Mouse (Mus musculus) neural tube, embryonic 12.5 days (tissue): Measurements from ENCODE around the gene Mybpc2. TPM values are rescaled to one million over a fixed set of nuclear protein-coding genes. Genes with fewer than 3 reads are reported as not detected.
A peak's percentile ranks its signal among the peaks of the same experiment; 100 is the strongest.

ENCODE experiments used
- ATAC-seq: fragments of 200-750 bp; cut with Nextera tagmentation; 2 replicates; pipeline ENCODE4 v1.8.0; 2017; ENCODE audit warnings: low read depth, mild to moderate bottlenecking, moderate TSS enrichment, moderate library complexity; ENCODE audit not compliant: low FRiP score
- H3K27ac ChIP-seq: fragments of 300-500 bp; sonication (generic); 2 replicates; pipeline ENCODE4 v1.5.1; 2016
- H3K27me3 ChIP-seq: fragments of 300-500 bp; sonication (generic); replicated peaks from 2 replicates; pipeline ENCODE4 v1.6.1; 2016; ENCODE audit warnings: mild to moderate bottlenecking
- H3K36me3 ChIP-seq: fragments of 300-500 bp; sonication (generic); 2 replicates; pipeline ENCODE4 v1.6.1; 2016; ENCODE audit warnings: mild to moderate bottlenecking
- H3K4me1 ChIP-seq: fragments of 300-500 bp; sonication (generic); 2 replicates; pipeline ENCODE4 v1.6.1; 2016
- H3K4me2 ChIP-seq: fragments of 300-500 bp; sonication (generic); replicated peaks from 2 replicates; pipeline ENCODE4 v1.6.1; 2016; ENCODE audit warnings: mild to moderate bottlenecking
- H3K4me3 ChIP-seq: fragments of 300-500 bp; sonication (generic); 2 replicates; pipeline ENCODE4 v1.5.1; 2016
- H3K9ac ChIP-seq: fragments of 300-500 bp; sonication (generic); 2 replicates; pipeline ENCODE4 v1.6.1; 2016; ENCODE audit warnings: mild to moderate bottlenecking
- H3K9me3 ChIP-seq: fragments of 300-500 bp; sonication (generic); 2 replicates; pipeline ENCODE4 v1.6.1; 2016; ENCODE audit warnings: mild to moderate bottlenecking
- WGBS: fragments of 180-500 bp; shearing (Covaris S2); methylation state at CpG from one replicate; pipeline ENCODE4 v1.1.7; 2016; 5-methylcytosine and 5-hydroxymethylcytosine counted together
- polyA plus RNA-seq: library from polyadenylated mRNA; unstranded; fragments of >200 nt; fragmentation: Nextera tagmentation; extraction: Ambion mirVana; gene quantifications from 2 replicates; pipeline ENCODE4 v1.2.1, GENCODE M21; 2016

Gene Mybpc2
- polyA plus RNA-seq, 1 experiment from 2014 or later = 0.11 TPM

GRCm38 (mm10) chr7:44471880-44472557 is 52.4 kb downstream of the Mybpc2 start:
- no peak for ATAC-seq
- WGBS = 52% methylated on average over 6 of the region's 6 CpGs
- no peaks in the 10 kb centered on the region for H3K9me3 ChIP-seq
- H3K36me3 ChIP-seq = no peaks in the 10 kb centered on the region
- H3K4me3 ChIP-seq = no peak overlapping the region
- no peak overlapping the region for H3K9ac ChIP-seq
- no peak overlapping the region for H3K4me2 ChIP-seq
- H3K27ac ChIP-seq = no peak overlapping the region
- peaks cover 37% of the 10 kb centered on the region for H3K4me1 ChIP-seq
- H3K27me3 ChIP-seq = peaks cover 18% of the 10 kb centered on the region

DNA sequence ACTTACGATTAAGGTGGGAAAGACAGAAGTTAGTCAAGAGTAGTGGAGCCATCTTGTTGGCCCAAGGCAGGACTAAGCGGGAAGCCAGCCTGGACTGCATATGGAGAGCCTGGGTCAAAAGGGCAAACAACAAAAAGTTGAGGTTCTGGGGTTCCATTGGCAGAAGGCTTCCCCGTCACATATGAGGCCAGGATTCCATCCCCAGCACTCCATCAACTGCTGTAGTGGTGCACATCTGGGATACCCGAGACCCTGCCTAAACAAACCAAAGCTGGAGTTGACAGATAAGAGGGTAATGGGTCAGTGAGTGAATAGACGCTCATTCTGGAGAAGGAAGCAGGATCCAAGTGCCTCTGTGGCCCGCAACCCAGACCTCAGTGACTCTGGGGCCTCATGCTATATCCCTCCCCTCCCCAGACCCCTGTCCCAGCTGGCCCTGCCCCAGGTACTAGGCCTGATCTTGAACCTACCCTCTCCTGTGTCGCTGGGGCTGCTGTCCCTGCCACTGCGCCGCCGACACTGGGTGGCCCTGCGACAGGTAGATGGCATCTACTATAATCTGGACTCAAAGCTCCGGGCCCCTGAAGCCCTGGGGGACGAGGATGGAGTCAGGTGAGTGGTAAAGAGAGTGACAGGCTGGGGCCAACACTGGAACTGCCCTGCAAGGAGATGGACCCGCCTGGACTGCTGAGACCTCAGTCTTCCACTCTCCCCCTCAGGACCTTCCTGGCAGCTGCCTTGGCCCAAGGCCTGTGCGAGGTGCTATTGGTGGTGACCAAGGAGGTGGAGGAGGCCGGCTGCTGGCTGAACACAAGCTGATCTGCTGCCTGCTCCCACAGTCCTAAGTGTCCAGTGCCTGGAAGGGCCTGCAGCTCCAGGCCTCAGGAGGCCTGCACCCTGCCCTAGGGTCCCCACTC is 53.5 kb downstream of the Mybpc2 start:
- no peak overlapping the region for H3K9ac ChIP-seq
- 87% methylated on average over 16 of the region's 16 CpGs for WGBS
- H3K27me3 ChIP-seq = peaks cover 8% of the 10 kb centered on the region; the same call in 1 of the 2 replicates
- no peak overlapping the region for H3K4me2 ChIP-seq
- ATAC-seq = no peak
- H3K36me3 ChIP-seq = no peaks in the 10 kb centered on the region
- H3K4me1 ChIP-seq = peaks cover 37% of the 10 kb centered on the region
- H3K27ac ChIP-seq = no peak overlapping the region
- H3K9me3 ChIP-seq = no peaks in the 10 kb centered on the region
- H3K4me3 ChIP-seq = no peak overlapping the region

- Histone ChIP-seq H3K4me2 (0 out of 2 replicates have a peak overlapping the region, but pooled peaks have one; percentile 7), H3K9me3 (no peaks in the 10 kb centered on the region), H3K4me1 (peaks cover 37% of the 10 kb centered on the region), H3K27me3 (no peaks in the 10 kb centered on the region), H3K9ac (peak overlapping the region; percentile 3; the same call in 1 of the 2 replicates), H3K36me3 (no peaks in the 10 kb centered on the region), H3K27ac (no peak overlapping the region), H3K4me3 (no peak overlapping the region)
- 90% methylated on average over 16 of the region's 16 CpGs for WGBS
- ATAC-seq = no peak
Observed at GRCm38 (mm10) chr7:44469677-44470675, 54.5 kb downstream of the Mybpc2 start.

- Histone ChIP-seq H3K4me1 (peaks cover 39% of the 10 kb centered on the region), H3K4me3 (peak overlapping the region; percentile 60), H3K27me3 (peaks cover 3% of the 10 kb centered on the region; the same call in 1 of the 2 replicates), H3K4me2 (peak overlapping the region; percentile 58), H3K36me3 (no peaks in the 10 kb centered on the region), H3K9ac (peak overlapping the region; percentile 58), H3K9me3 (no peaks in the 10 kb centered on the region), H3K27ac (peak overlapping the region; percentile 38; the same call in 1 of the 2 replicates)
- 68% methylated on average over 15 of the region's 15 CpGs for WGBS
- no peak for ATAC-seq
Observed at GRCm38 (mm10) chr7:44468644-44469285, 55.7 kb downstream of the Mybpc2 start.

- WGBS = under 1% methylated on average over 42 of the region's 42 CpGs
Observed at GRCm38 (mm10) chr7:44467811-44468411, 56.5 kb downstream of the Mybpc2 start, which contains the start of gene Josd2. Josd2 (plus strand) TSS chr7:44467980.

DNA sequence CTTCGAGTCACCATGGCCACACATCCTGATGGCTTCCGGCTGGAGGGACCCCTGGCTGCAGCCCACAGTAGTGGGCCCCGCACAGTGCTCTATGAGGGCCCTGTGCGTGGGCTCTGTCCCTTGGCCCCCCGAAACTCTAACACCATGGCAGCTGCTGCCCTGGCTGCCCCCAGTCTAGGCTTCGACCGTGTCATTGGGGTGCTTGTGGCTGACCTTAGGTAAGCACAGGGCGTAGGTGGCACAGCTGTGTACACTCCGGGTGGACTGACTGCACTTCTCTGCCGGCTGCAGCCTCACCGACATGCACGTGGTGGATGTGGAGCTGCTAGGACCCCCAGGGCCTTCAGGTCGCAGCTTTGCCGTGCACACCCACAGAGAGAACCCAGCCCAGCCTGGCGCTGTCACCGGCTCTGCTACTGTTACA is 57.6 kb downstream of the Mybpc2 start:
- ATAC-seq = 0 out of 2 replicates have a peak, but pooled peaks have one; percentile 3
- H3K27ac ChIP-seq = 0 out of 2 replicates have a peak overlapping the region, but pooled peaks have one; percentile 32

More at GRCm38 (mm10) chr7:44467811-44468411, 56.5 kb downstream of the Mybpc2 start, which contains the start of gene Josd2:
- Histone ChIP-seq H3K4me1 (peaks cover 39% of the 10 kb centered on the region), H3K4me3 (peak within 1 kb of the TSS; percentile 60), H3K27ac (peak within 1 kb of the TSS; percentile 64; the same call in 1 of the 2 replicates), H3K9ac (peak within 1 kb of the TSS; percentile 58), H3K4me2 (peak within 1 kb of the TSS; percentile 58), H3K27me3 (peaks cover 8% of the 10 kb centered on the region; the same call in 1 of the 2 replicates), H3K9me3 (no peaks in the 10 kb centered on the region), H3K36me3 (peaks cover 5% of the 10 kb centered on the region; the same call in 1 of the 2 replicates)
- peak; percentile 93 for ATAC-seq

GRCm38 (mm10) chr7:44466006-44466887 is 58.2 kb downstream of the Mybpc2 start:
- Histone ChIP-seq H3K4me3 (no peak overlapping the region), H3K4me2 (no peak overlapping the region), H3K4me1 (peaks cover 43% of the 10 kb centered on the region), H3K9ac (no peak overlapping the region), H3K36me3 (peaks cover 21% of the 10 kb centered on the region), H3K9me3 (no peaks in the 10 kb centered on the region), H3K27ac (no peak overlapping the region), H3K27me3 (peaks cover 24% of the 10 kb centered on the region)
- no peak for ATAC-seq
- WGBS = 83% methylated on average over 10 of the region's 10 CpGs

More for the DNA sequence above, 57.6 kb downstream of the Mybpc2 start:
- H3K4me2 ChIP-seq = peak overlapping the region; percentile 58; the same call in 1 of the 2 replicates
- H3K27me3 ChIP-seq = peaks cover 18% of the 10 kb centered on the region
- H3K4me1 ChIP-seq = peaks cover 47% of the 10 kb centered on the region
- 86% methylated on average over 16 of the region's 16 CpGs for WGBS
- no peak overlapping the region for H3K9ac ChIP-seq
- no peak overlapping the region for H3K4me3 ChIP-seq
- H3K36me3 ChIP-seq = peaks cover 14% of the 10 kb centered on the region
- H3K9me3 ChIP-seq = no peaks in the 10 kb centered on the region

GRCm38 (mm10) chr7:44465111-44465510 is 59.3 kb downstream of the Mybpc2 start, which contains the start of gene Aspdh:
Aspdh (plus strand) TSS chr7:44465391.
- Histone ChIP-seq H3K27me3 (peaks cover 36% of the 10 kb centered on the region), H3K27ac (peak within 1 kb of the TSS; percentile 46; the same call in 1 of the 2 replicates), H3K4me3 (no peak within 1 kb of the TSS; the same call in 1 of the 2 replicates), H3K4me1 (peaks cover 41% of the 10 kb centered on the region), H3K4me2 (peak within 1 kb of the TSS; percentile 20; the same call in 1 of the 2 replicates), H3K36me3 (peaks cover 32% of the 10 kb centered on the region), H3K9ac (peak within 1 kb of the TSS; percentile 38; the same call in 1 of the 2 replicates), H3K9me3 (no peaks in the 10 kb centered on the region)
- ATAC-seq = no peak
- WGBS = 37% methylated on average over 2 of the region's 2 CpGs

DNA sequence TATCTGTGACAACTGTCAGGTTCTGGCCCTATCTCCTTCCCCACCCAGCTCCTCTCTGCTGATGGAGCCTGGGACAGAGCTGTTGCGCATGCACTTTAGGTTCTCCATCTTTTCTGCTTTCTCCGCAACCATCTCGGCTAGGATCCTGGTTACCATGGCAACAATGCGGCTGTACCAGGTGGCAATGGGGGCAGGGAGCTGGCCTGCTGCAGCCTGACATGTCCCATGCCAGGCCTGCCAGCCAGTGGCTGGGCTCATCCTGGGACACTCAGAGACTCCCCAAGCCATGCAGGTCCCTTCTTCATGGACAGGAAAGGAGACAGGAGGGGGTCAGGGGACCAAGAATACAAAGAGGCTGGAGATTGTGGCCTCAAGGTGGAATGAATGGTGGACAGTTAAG is 59.9 kb downstream of the Mybpc2 start:
- peak overlapping the region; percentile 38; the same call in 1 of the 2 replicates for H3K9ac ChIP-seq
- H3K4me2 ChIP-seq = peak overlapping the region; percentile 20; the same call in 1 of the 2 replicates

More for the DNA sequence above, 59.9 kb downstream of the Mybpc2 start:
- Histone ChIP-seq H3K4me3 (no peak overlapping the region; the same call in 1 of the 2 replicates), H3K27me3 (peaks cover 41% of the 10 kb centered on the region), H3K9me3 (no peaks in the 10 kb centered on the region), H3K36me3 (peaks cover 36% of the 10 kb centered on the region), H3K4me1 (peaks cover 41% of the 10 kb centered on the region), H3K27ac (peak overlapping the region; percentile 46; the same call in 1 of the 2 replicates)
- WGBS = 16% methylated on average over 4 of the region's 4 CpGs
- ATAC-seq = no peak
